Mouse (Mus musculus) limb, embryonic 13.5 days (tissue): ENCODE data around the gene Nmnat2. TPM values are rescaled to one million over a fixed set of nuclear protein-coding genes. Genes with fewer than 3 reads are reported as not detected.

ENCODE experiments used
- ATAC-seq: fragments of 200-750 bp; cut with Nextera tagmentation; 2 replicates; pipeline ENCODE4 v1.8.0; 2017; ENCODE audit warnings: low read depth, moderate number of reproducible peaks, moderate TSS enrichment; ENCODE audit not compliant: low FRiP score
- H3K27ac ChIP-seq: fragments of 300-500 bp; sonication (generic); 2 replicates; pipeline ENCODE4 v1.5.1; 2015; ENCODE audit warnings: inconsistent platforms, mild to moderate bottlenecking, moderate library complexity
- H3K27me3 ChIP-seq: fragments of 300-500 bp; sonication (generic); 2 replicates; pipeline ENCODE4 v1.6.1; 2015; ENCODE audit warnings: mild to moderate bottlenecking, inconsistent platforms
- H3K36me3 ChIP-seq: fragments of 300-500 bp; sonication (generic); 2 replicates; pipeline ENCODE4 v1.6.1; 2015; ENCODE audit warnings: inconsistent platforms, mild to moderate bottlenecking, moderate library complexity
- H3K4me1 ChIP-seq: fragments of 300-500 bp; sonication (generic); 2 replicates; pipeline ENCODE4 v1.6.1; 2015; ENCODE audit warnings: inconsistent platforms
- H3K4me2 ChIP-seq: fragments of 300-500 bp; sonication (generic); replicated peaks from 2 replicates; pipeline ENCODE4 v1.6.1; 2015; ENCODE audit warnings: inconsistent platforms, mild to moderate bottlenecking, moderate library complexity
- H3K4me3 ChIP-seq: fragments of 300-500 bp; sonication (generic); 2 replicates; pipeline ENCODE4 v1.5.1; 2015; ENCODE audit warnings: moderate library complexity, mild to moderate bottlenecking, inconsistent platforms
- H3K9ac ChIP-seq: fragments of 300-500 bp; sonication (generic); 2 replicates; pipeline ENCODE4 v1.6.1; 2015; ENCODE audit warnings: mild to moderate bottlenecking, inconsistent platforms
- H3K9me3 ChIP-seq: fragments of 300-500 bp; sonication (generic); 2 replicates; pipeline ENCODE4 v1.6.1; 2016; ENCODE audit warnings: inconsistent platforms
- WGBS: fragments of 180-500 bp; shearing (Covaris S2); methylation state at CpG from one replicate; pipeline ENCODE4 v1.1.7; 2015; 5-methylcytosine and 5-hydroxymethylcytosine counted together
- polyA plus RNA-seq: library from polyadenylated mRNA; unstranded; fragments of >200 nt; fragmentation: Nextera tagmentation; extraction: Ambion mirVana; gene quantifications from 2 replicates; pipeline ENCODE4 v1.2.1, GENCODE M21; 2015

Gene Nmnat2
- polyA plus RNA-seq, 1 experiment from 2014 or later: 1.5 TPM

- Histone ChIP-seq H3K9ac (no peak overlapping the region), H3K27me3 (no peaks in the 10 kb centered on the region), H3K9me3 (no peaks in the 10 kb centered on the region), H3K4me2 (no peak overlapping the region), H3K36me3 (no peaks in the 10 kb centered on the region), H3K27ac (no peak overlapping the region), H3K4me3 (no peak overlapping the region), H3K4me1 (no peaks in the 10 kb centered on the region)
- ATAC-seq: no peak
- WGBS: 60% methylated on average over 6 of the region's 6 CpGs
Measured at GRCm38 (mm10) chr1:152992271-152993134, 37.7 kb downstream of the Nmnat2 start.

DNA sequence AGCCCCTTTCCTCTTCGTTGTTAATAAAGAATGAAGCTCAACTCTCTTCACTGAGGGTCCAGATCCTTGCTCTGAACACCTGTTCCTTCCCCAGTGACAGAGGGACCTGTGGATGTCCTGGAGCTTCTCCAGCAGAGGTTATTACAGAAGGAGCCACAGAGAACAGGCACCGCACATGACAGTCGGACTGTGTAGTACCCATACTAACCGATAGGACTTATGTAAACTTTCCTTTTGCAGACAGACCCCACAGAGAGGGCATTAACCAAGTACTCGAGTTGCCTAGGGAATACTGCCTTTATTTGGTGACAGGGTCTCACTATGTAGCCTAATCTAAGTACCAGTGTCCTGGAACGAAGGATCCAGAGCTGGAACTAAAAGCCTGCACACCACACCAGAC lies 39.0 kb downstream of the Nmnat2 start:
- Histone ChIP-seq H3K9ac (no peak overlapping the region), H3K4me3 (no peak overlapping the region), H3K4me1 (no peaks in the 10 kb centered on the region), H3K36me3 (no peaks in the 10 kb centered on the region), H3K9me3 (no peaks in the 10 kb centered on the region), H3K27ac (no peak overlapping the region), H3K27me3 (no peaks in the 10 kb centered on the region), H3K4me2 (no peak overlapping the region)
- WGBS: 85% methylated on average over 6 of the region's 6 CpGs
- ATAC-seq: no peak

DNA sequence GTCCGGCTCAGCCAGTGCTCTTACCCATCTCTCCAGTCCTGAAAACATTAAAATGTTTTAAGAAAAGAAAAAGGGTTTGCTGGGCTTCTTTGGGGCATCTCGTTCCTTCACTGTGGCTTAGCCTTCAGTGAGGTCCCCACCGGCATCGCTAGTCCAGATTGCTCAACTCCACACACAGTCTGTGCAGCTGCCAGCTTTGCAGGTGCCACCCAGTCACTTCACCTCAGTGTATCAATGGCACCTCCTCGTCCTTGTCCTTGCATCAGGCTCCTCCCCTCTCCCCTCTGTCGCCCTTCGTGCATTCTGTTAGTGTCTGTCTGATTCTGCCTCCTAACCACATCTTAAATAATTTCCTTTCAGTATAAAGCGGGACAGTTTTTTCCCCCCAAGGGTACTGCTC lies 45.2 kb downstream of the Nmnat2 start:
- Histone ChIP-seq H3K4me1 (no peaks in the 10 kb centered on the region), H3K27ac (no peak overlapping the region), H3K9me3 (no peaks in the 10 kb centered on the region), H3K4me3 (no peak overlapping the region), H3K27me3 (no peaks in the 10 kb centered on the region), H3K4me2 (no peak overlapping the region), H3K36me3 (no peaks in the 10 kb centered on the region), H3K9ac (no peak overlapping the region)
- no peak for ATAC-seq
- 75% methylated on average over 8 of the region's 8 CpGs for WGBS

DNA sequence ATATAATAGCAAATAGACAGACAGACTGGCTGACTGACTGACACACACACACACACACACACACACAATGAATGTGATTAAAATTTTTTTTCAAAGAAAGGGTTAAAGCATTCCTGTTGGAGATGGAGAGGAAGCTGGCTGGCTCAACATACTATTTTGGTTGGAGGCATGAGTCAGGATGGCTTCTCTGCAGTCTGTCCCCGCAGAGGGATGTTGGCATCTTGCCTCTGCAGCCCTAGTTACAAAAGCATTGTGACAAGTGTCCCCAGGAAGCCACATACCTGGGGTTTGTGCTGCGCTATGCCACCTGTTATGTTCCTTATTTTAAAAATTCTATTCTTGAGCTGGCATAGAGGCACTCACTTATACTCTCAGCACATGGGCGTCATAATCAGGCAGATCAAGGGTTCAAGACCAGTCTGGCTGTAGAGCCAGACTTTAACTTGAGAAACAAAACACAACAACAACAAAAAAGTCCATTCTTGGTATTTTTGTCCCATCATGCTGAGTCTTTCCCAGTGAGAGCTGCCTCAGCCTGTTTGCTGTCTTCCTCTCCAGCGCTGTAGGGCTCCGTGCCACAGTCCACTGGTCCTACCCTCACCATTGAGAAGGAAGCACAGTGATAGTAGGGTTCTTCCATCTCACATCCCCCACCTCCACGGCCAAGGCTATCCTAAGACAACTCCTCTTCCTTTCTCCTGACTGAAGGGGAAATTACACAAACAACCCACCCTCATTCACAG lies 45.9 kb downstream of the Nmnat2 start:
- WGBS: 86% methylated on average over 6 of the region's 6 CpGs
- Histone ChIP-seq H3K36me3 (no peaks in the 10 kb centered on the region), H3K27ac (no peak overlapping the region), H3K9ac (no peak overlapping the region), H3K4me2 (no peak overlapping the region), H3K4me1 (no peaks in the 10 kb centered on the region), H3K9me3 (no peaks in the 10 kb centered on the region), H3K27me3 (no peaks in the 10 kb centered on the region), H3K4me3 (no peak overlapping the region)
- ATAC-seq: no peak

- 61% methylated on average over 11 of the region's 11 CpGs for WGBS
- H3K27me3 ChIP-seq: no peaks in the 10 kb centered on the region
- ATAC-seq: no peak
Measured at GRCm38 (mm10) chr1:153002295-153003050, 47.7 kb downstream of the Nmnat2 start.

DNA sequence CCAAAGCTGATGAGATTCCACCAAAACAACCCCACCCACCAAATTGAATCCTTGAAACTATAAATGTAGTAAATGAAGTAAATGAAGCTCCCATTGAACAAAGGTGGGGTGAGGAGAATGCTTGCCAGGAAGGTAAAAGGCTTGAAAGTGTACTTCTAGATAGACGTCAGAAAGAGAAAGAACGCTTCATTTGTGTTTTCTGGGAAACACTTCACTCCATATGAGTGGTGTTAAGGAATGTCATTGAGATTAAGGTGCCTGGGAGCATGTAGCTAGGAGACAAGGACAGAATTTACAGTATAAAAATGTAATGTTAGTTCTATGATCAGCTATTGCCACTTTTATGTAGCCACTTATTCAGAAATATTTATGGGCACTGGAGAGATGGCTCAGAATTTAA lies 49.7 kb downstream of the Nmnat2 start:
- no peak overlapping the region for H3K9ac ChIP-seq
- WGBS: 95% methylated on average over 2 of the region's 2 CpGs
- no peak for ATAC-seq
- no peak overlapping the region for H3K4me2 ChIP-seq
- no peak overlapping the region for H3K27ac ChIP-seq
- peaks cover 6% of the 10 kb centered on the region; the same call in 1 of the 2 replicates for H3K4me1 ChIP-seq
- H3K36me3 ChIP-seq: no peaks in the 10 kb centered on the region
- no peaks in the 10 kb centered on the region for H3K27me3 ChIP-seq
- H3K4me3 ChIP-seq: no peak overlapping the region
- H3K9me3 ChIP-seq: no peaks in the 10 kb centered on the region

More at GRCm38 (mm10) chr1:153002295-153003050, 47.7 kb downstream of the Nmnat2 start:
- no peaks in the 10 kb centered on the region for H3K9me3 ChIP-seq
- no peaks in the 10 kb centered on the region for H3K36me3 ChIP-seq
- no peak overlapping the region for H3K4me2 ChIP-seq
- H3K4me3 ChIP-seq: no peak overlapping the region
- H3K27ac ChIP-seq: no peak overlapping the region
- no peaks in the 10 kb centered on the region for H3K4me1 ChIP-seq
- H3K9ac ChIP-seq: no peak overlapping the region

GRCm38 (mm10) chr1:153006054-153006453 lies 51.3 kb downstream of the Nmnat2 start:
- WGBS: 69% methylated on average over 5 of the region's 5 CpGs
- no peak for ATAC-seq

DNA sequence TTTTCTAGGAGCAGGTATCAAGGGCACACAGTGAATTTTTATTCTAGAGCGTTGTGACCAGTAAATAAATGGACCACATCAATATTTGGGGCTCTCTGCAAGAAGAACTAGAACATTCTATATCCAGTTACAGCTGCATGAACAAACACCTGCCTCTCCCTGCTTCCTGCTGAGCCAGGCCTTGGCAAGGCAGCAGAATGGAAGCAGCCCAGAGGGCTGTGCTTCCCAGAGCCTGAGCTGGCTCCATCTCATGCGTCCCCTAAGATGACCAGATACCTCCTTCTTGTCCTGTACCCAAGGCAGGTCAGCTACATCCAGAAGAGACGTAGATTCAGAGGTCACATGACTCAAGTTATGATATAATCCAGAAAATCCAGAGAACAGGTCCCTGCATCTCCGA lies 52.0 kb downstream of the Nmnat2 start:
- Histone ChIP-seq H3K9me3 (no peaks in the 10 kb centered on the region), H3K4me2 (no peak overlapping the region), H3K27me3 (no peaks in the 10 kb centered on the region), H3K9ac (no peak overlapping the region), H3K4me3 (no peak overlapping the region), H3K4me1 (peaks cover 9% of the 10 kb centered on the region; the same call in 1 of the 2 replicates), H3K27ac (no peak overlapping the region), H3K36me3 (no peaks in the 10 kb centered on the region)
- no peak for ATAC-seq
- 86% methylated on average over 4 of the region's 4 CpGs for WGBS

More at GRCm38 (mm10) chr1:153006054-153006453, 51.3 kb downstream of the Nmnat2 start:
- Histone ChIP-seq H3K4me1 (peaks cover 9% of the 10 kb centered on the region; the same call in 1 of the 2 replicates), H3K9me3 (no peaks in the 10 kb centered on the region), H3K36me3 (no peaks in the 10 kb centered on the region), H3K27ac (no peak overlapping the region), H3K9ac (no peak overlapping the region), H3K4me3 (no peak overlapping the region), H3K4me2 (no peak overlapping the region), H3K27me3 (no peaks in the 10 kb centered on the region)

GRCm38 (mm10) chr1:153007292-153007691 lies 52.5 kb downstream of the Nmnat2 start:
- ATAC-seq: no peak
- WGBS: 83% methylated on average over 5 of the region's 5 CpGs
- H3K4me2 ChIP-seq: no peak overlapping the region

DNA sequence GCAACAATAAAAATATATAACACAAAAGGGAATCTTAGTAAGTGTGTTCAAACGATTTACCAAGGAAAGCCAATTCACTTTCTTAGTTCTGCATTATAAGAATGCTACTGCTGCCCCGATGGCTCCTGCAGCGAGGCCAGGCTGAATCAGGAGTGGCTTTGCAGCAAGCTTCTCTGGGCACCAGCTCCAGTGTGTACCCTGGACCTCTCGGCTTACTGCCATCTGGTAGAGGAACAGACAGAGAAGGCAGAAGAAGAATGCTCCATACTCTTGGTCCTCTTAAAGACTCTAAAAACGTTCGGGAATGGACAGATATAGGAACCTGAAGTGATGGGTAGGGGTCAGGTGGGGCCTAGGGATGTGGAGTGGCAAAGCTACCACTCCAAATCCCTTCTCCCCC lies 53.0 kb downstream of the Nmnat2 start:
- Histone ChIP-seq H3K9me3 (no peaks in the 10 kb centered on the region), H3K36me3 (no peaks in the 10 kb centered on the region), H3K27ac (no peak overlapping the region), H3K9ac (no peak overlapping the region), H3K4me1 (peaks cover 9% of the 10 kb centered on the region; the same call in 1 of the 2 replicates), H3K27me3 (no peaks in the 10 kb centered on the region), H3K4me3 (no peak overlapping the region), H3K4me2 (no peak overlapping the region)
- ATAC-seq: no peak
- 89% methylated on average over 6 of the region's 6 CpGs for WGBS

More at GRCm38 (mm10) chr1:153007292-153007691, 52.5 kb downstream of the Nmnat2 start:
- Histone ChIP-seq H3K4me1 (peaks cover 9% of the 10 kb centered on the region; the same call in 1 of the 2 replicates), H3K4me3 (no peak overlapping the region), H3K27ac (no peak overlapping the region), H3K36me3 (no peaks in the 10 kb centered on the region), H3K9ac (no peak overlapping the region), H3K27me3 (no peaks in the 10 kb centered on the region), H3K9me3 (no peaks in the 10 kb centered on the region)

DNA sequence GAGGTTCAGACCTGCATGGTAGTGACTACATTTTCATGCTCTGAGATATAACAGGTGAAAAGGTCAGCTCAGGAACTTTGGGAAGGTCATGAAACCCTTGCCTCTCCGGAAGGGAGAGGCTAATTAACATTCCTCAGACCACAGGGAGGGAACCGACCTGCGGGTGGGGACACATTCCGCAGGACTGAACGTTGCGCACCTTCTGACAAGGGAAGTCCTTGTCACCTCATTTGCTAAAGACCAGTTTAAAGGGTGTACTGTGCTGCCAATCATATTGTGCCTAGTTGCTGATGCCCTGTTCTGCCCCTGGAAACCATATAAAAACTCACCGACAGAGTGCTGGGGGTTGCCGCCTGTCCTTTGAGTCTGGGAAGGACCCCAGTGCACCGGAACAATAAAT lies 54.5 kb downstream of the Nmnat2 start:
- H3K9me3 ChIP-seq: no peaks in the 10 kb centered on the region
- no peaks in the 10 kb centered on the region for H3K36me3 ChIP-seq
- 39% methylated on average over 9 of the region's 9 CpGs for WGBS
- peaks cover 12% of the 10 kb centered on the region for H3K4me1 ChIP-seq
- no peak overlapping the region for H3K4me3 ChIP-seq
- no peaks in the 10 kb centered on the region for H3K27me3 ChIP-seq
- H3K27ac ChIP-seq: no peak overlapping the region
- no peak overlapping the region for H3K9ac ChIP-seq
- no peak for ATAC-seq
- no peak overlapping the region for H3K4me2 ChIP-seq
